Mouse (Mus musculus) limb, embryonic 10.5 days (tissue): ENCODE measurements at regions not wholly inside any gene's neighbourhood (a gene's known extent, or its start where the extent isn't known, plus 50 kb on each side); places are given as distances from the start of the nearest gene placed in this dataset.
"Not testable (repeated sequence)": the region's sequence is repeated elsewhere in the genome, so short reads cannot be mapped to it uniquely, and the experiment has no call there.

Source experiments
- DNase-seq: peaks from one replicate; pipeline ENCODE4 v3.0.0-alpha.2; 2017; ENCODE audit warnings: low spot score
- H3K27ac ChIP-seq: fragments of 300-500 bp; sonication (generic); 2 replicates; pipeline ENCODE4 v1.5.1; 2016; ENCODE audit warnings: mild to moderate bottlenecking
- H3K27me3 ChIP-seq: fragments of 300-500 bp; sonication (generic); 2 replicates; pipeline ENCODE4 v1.6.1; 2016; ENCODE audit warnings: low read depth, mild to moderate bottlenecking; ENCODE audit not compliant: poor library complexity, severe bottlenecking
- H3K36me3 ChIP-seq: fragments of 300-500 bp; sonication (generic); 2 replicates; pipeline ENCODE4 v1.6.1; 2016; ENCODE audit warnings: mild to moderate bottlenecking, moderate library complexity
- H3K4me1 ChIP-seq: fragments of 300-500 bp; sonication (generic); 2 replicates; pipeline ENCODE4 v1.6.1; 2016
- H3K4me3 ChIP-seq: fragments of 300-500 bp; sonication (generic); 2 replicates; pipeline ENCODE4 v1.5.1; 2016; ENCODE audit warnings: mild to moderate bottlenecking, moderate library complexity
- H3K9me3 ChIP-seq: fragments of 300-500 bp; sonication (generic); replicated peaks from 2 replicates; pipeline ENCODE4 v1.6.1; 2016; ENCODE audit warnings: mild to moderate bottlenecking
- WGBS: fragments of 180-500 bp; shearing (Covaris S2); methylation state at CpG from one replicate; pipeline ENCODE4 v1.1.7; 2016; 5-methylcytosine and 5-hydroxymethylcytosine counted together

DNA sequence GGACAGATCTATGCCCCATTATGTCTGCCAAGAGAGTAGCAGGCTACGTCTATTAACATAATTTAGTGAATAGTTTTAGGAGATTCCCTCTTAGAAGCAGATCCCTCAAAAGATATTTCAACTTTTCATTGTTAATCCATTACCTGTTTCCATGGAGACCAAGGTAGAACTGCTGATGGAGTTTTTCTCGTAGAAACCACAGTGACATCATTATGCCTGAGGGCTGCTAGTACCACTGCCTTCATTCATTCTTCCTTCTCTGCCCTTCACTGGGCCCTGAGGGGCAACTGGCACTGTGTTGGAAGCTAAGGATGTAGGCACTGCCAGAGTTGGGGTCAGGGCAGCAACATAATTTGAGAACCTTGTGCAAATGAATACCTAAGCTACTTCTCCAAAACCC is 198.2 kb downstream of the Cep170 start:
- DNase-seq, result no peak
- H3K4me1 ChIP-seq, result no peaks in the 10 kb centered on the region
- H3K27me3 ChIP-seq, result no peaks in the 10 kb centered on the region
- H3K9me3 ChIP-seq, result no peaks in the 10 kb centered on the region
- H3K36me3 ChIP-seq, result no peaks in the 10 kb centered on the region
- no peak overlapping the region for H3K4me3 ChIP-seq
- WGBS, result 88% methylated on average over 2 of the region's 2 CpGs
- H3K27ac ChIP-seq, result no peak overlapping the region

DNA sequence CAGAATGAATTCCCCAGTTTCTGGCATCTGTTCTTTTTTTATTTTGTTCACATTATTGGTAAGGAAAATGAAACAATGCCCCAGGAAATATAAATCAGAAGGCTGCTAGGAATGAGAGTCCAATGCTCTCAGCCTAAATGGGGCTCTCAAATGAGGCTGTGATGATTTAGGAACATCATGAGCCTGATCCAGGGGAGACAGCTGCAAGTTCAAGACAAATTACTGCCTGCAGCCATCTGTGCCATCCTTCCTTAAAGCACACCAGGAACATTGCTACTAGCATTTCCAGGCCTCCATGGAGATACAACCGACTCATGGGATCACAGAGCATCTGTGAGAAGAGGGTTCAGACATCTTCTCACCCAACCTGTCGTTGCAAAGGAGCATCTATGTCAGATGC is 219.6 kb downstream of the Cep170 start:
- Histone ChIP-seq H3K9me3 (no peaks in the 10 kb centered on the region), H3K4me1 (no peaks in the 10 kb centered on the region), H3K4me3 (no peak overlapping the region), H3K36me3 (no peaks in the 10 kb centered on the region), H3K27me3 (no peaks in the 10 kb centered on the region), H3K27ac (no peak overlapping the region)
- no peak for DNase-seq
- 78% methylated on average over 2 of the region's 2 CpGs for WGBS

DNA sequence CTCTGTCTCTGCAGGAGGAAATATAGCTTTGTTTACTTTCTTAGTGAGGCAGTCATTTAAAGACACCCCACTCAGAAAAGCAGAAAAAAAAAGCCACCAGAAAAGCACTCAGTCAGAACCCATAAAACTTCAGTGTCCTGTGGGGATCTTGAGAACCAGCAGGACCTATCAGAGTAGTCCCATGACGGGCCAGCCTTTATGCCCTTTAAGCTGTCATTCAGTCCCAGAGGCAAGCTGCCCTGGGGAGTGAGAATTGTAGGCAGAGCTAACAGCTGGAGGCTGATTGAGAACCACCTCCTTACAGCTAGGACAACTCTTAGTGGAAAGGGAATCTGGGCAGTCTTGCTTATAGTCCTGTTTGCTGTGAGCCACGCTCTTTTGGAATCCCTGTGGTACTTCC is 225.7 kb downstream of the Cep170 start:
- H3K4me3 ChIP-seq, result no peak overlapping the region
- H3K27me3 ChIP-seq, result no peaks in the 10 kb centered on the region
- H3K36me3 ChIP-seq, result no peaks in the 10 kb centered on the region
- H3K9me3 ChIP-seq, result no peaks in the 10 kb centered on the region
- H3K4me1 ChIP-seq, result no peaks in the 10 kb centered on the region
- no peak overlapping the region for H3K27ac ChIP-seq
- WGBS, result 47% methylated on average over 2 of the region's 2 CpGs
- no peak for DNase-seq

DNA sequence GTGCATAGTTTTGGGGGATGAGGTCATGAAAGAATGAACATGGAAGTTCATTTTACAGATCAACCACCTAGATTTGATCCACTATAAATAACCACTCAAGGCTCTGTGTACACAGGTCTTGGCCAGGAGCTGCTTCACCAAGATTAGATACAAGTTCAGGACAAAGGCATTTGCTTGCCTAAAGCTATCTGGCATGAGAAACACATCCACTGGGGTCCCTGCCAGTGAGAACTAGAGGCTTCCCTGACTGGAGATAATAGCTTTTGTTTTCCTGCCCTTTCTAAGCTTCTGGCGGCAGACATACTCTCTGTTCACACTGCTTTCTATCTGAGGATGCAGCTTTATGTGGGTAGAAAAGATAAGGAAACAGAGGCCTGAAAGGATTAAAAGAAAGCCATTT is 240.2 kb downstream of the Cep170 start:
- no peaks in the 10 kb centered on the region for H3K27me3 ChIP-seq
- 79% methylated on average over 1 of the region's 1 CpGs for WGBS
- no peaks in the 10 kb centered on the region for H3K9me3 ChIP-seq
- H3K36me3 ChIP-seq, result no peaks in the 10 kb centered on the region
- H3K27ac ChIP-seq, result no peak overlapping the region
- H3K4me3 ChIP-seq, result no peak overlapping the region
- no peaks in the 10 kb centered on the region for H3K4me1 ChIP-seq
- no peak for DNase-seq

DNA sequence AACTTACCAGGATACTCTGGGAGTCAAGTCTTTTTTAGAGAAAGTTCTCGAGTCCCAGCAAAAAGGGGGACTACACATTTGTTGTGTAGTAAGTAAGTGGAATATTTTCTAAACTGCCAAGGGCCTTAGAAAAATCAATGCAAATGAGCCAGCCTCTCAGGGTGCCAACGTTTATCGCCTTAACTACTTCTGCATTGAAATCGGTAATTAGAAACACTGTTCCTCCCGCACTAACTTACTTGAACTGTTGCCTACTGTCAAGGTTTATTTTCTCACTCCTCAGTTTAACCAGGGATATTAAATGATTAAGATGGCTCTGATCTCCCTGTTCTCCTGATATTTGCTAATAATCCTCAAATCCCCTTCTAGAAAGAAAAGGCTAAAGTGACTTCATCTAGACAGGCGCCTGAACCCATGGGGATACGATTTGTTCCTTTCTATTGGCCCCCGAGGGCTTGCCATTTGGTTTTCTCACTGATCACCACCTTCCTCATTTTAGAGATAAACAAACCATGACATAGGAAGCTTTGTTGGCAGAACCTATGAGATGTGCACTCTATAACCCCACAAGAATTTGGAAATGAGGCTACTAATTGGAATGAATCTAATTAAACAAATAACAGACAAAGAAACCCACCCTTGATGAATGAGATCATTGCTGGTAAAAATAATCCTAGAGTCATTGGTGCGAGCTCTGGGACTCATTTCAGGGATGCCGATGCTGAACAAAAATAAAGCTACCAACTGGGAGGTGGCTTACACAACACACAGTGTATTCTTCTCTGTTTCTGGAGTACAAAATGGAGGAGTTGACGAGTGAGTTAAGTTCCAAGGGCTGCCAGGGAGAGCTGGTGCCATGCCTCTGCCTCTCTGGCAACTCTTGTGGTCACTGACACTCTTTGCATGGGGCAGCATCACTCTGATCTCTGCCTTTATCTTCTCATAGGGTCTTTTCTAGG is 255.1 kb downstream of the Cep170 start:
- WGBS, result 88% methylated on average over 11 of the region's 11 CpGs

DNA sequence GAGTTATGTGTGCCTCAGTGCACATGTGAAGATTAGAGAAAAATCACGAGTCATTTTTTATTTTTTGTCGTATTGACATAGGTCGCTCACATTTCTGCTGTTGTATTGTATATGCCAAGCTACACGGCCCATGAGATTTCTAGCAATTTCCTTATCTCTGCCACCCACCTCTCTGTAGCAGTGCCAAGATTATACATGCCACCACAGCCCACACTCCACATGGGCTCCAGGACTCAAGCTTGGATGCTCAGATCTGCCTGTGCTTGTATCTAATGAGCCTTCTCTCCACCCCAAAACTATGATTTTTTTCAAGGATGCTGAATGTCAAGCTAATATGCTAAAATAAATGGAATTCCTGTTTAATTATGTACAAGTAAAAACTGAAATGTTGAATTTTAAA is 259.3 kb upstream of the Pld5 start:
- WGBS, result 89% methylated on average over 4 of the region's 4 CpGs
- no peaks in the 10 kb centered on the region for H3K36me3 ChIP-seq
- DNase-seq, result no peak
- H3K4me1 ChIP-seq, result no peaks in the 10 kb centered on the region
- no peak overlapping the region for H3K27ac ChIP-seq
- no peak overlapping the region for H3K4me3 ChIP-seq
- H3K27me3 ChIP-seq, result no peaks in the 10 kb centered on the region
- H3K9me3 ChIP-seq, result no peaks in the 10 kb centered on the region

More for the DNA sequence above, 255.1 kb downstream of the Cep170 start:
- H3K4me3 ChIP-seq, result no peak overlapping the region
- H3K4me1 ChIP-seq, result no peaks in the 10 kb centered on the region
- DNase-seq, result no peak
- no peak overlapping the region for H3K27ac ChIP-seq
- H3K36me3 ChIP-seq, result no peaks in the 10 kb centered on the region
- no peaks in the 10 kb centered on the region for H3K27me3 ChIP-seq
- no peaks in the 10 kb centered on the region for H3K9me3 ChIP-seq

DNA sequence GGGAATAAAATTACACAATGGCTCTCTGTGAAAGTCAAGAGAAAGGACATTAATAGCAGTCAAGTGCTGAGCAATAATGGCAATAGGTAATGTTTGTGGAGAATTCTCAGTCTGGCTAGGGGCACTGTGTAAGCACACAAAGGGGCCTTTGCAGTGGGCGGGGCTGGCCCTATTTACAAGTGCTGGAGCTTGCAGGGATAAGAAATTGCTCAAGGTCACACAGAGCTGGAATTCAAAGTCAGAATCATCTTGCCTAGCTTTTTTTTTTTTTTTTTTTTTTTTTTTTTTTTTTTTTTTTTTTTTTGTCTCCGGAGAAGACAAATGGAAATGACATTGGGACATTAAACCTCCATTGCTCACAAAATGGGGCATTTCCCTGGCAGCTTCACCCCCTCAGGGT is 253.9 kb upstream of the Pld5 start:
- H3K4me1 ChIP-seq, result no peaks in the 10 kb centered on the region

DNA sequence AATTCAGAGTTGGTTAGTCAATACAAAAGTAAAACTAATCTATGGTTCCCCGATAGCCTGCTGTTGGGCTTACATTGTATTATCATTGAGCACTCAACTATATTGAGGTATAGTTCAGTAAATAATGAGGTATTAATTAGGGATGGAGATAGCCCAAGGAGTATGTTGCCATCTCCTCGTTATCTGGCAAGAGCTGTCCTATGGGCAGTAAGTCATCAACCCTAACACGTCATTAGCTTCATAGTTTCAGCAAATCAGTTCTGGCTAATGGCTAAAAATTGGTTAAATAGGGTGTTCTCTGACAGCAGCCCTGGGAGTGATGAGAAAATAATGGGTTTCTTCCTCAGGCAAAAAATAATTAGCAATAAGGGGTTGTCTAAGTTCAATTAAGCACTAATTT is 236.4 kb upstream of the Pld5 start:
- Histone ChIP-seq H3K9me3 (no peaks in the 10 kb centered on the region), H3K36me3 (no peaks in the 10 kb centered on the region), H3K4me3 (no peak overlapping the region), H3K4me1 (no peaks in the 10 kb centered on the region), H3K27me3 (no peaks in the 10 kb centered on the region), H3K27ac (no peak overlapping the region)
- 65% methylated on average over 3 of the region's 3 CpGs for WGBS
- no peak for DNase-seq

More for the DNA sequence above, 253.9 kb upstream of the Pld5 start:
- no peaks in the 10 kb centered on the region for H3K36me3 ChIP-seq
- 75% methylated on average over 2 of the region's 2 CpGs for WGBS
- no peak overlapping the region for H3K4me3 ChIP-seq
- no peak overlapping the region for H3K27ac ChIP-seq
- no peaks in the 10 kb centered on the region for H3K9me3 ChIP-seq
- H3K27me3 ChIP-seq, result no peaks in the 10 kb centered on the region
- no peak for DNase-seq

DNA sequence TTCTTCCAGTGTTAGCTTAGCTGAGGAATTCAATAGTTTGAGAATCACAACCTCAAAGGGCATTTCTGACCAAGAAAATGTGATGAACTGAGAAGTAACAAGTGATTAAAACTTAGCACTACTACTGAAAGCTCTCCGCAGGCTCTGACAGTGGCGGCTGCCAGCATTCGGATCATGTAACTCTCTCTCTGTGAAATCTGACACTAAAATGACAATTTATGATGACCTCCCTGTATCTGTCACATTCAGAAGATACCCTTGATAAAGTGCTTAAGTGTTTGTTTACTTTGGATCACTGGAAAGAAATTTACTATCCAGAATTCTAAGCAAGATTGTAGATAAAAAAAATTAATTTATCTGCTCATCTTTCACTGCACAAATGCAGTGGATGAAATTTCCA is 230.3 kb upstream of the Pld5 start:
- DNase-seq, result no peak
- H3K4me1 ChIP-seq, result no peaks in the 10 kb centered on the region
- H3K27ac ChIP-seq, result no peak overlapping the region
- WGBS, result 77% methylated on average over 3 of the region's 3 CpGs
- H3K4me3 ChIP-seq, result no peak overlapping the region
- H3K9me3 ChIP-seq, result no peaks in the 10 kb centered on the region
- no peaks in the 10 kb centered on the region for H3K27me3 ChIP-seq
- H3K36me3 ChIP-seq, result no peaks in the 10 kb centered on the region

DNA sequence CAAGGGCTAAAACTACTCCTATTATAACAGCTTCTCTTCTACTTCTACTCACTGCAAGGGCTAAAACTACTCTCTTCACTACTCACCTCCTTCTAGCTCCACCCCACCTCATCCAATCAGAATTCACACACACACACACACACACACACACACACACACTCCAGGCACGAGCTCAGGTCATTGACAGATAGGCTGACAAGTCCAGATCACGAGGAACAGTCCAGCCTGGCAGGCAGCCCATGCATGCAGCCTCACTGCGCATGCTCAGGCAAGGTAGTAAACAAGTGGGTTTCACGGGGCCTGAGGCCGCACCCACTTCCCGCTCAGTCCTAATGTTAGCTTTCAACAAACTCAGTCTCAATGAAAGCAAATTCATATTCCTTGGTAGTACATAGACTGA is 229.6 kb upstream of the Pld5 start:
- not testable (repeated sequence) for H3K27me3 ChIP-seq, H3K36me3 ChIP-seq, H3K27ac ChIP-seq, H3K9me3 ChIP-seq, H3K4me1 ChIP-seq, H3K4me3 ChIP-seq, DNase-seq
- WGBS, result 71% methylated on average over 6 of the region's 6 CpGs

DNA sequence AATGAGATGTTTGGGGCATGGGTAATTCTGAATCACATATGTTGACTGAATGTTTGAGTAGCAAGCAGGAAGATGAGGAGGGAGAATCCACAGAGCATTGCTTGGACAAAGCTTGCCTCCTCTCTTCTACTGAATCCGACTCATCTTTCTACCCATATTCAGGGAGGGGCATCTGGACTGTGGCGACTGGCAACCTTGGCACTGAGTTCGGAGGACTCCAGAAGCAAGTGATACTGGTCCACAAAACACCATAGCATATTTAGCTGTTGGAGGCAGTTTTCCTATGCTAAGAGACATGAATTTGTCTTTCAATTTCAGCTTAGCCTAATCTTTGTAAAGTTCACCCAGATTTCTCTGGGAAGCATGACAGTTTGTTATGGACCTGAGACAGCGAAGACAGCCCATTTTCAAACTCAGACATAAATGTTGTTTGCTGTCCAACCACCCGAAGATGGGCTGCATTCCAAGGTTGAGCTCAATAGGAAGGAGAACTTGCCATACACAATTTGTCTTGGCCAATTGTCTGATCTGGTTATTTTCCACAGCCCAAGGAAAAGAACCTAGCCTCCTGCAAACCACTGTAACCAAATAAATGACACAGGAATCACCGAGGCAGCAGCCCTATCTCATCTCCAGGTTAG is 224.0 kb upstream of the Pld5 start:
- Histone ChIP-seq H3K4me1 (no peaks in the 10 kb centered on the region), H3K27me3 (no peaks in the 10 kb centered on the region), H3K9me3 (no peaks in the 10 kb centered on the region), H3K36me3 (no peaks in the 10 kb centered on the region), H3K4me3 (no peak overlapping the region), H3K27ac (no peak overlapping the region)
- 91% methylated on average over 6 of the region's 6 CpGs for WGBS
- no peak for DNase-seq

DNA sequence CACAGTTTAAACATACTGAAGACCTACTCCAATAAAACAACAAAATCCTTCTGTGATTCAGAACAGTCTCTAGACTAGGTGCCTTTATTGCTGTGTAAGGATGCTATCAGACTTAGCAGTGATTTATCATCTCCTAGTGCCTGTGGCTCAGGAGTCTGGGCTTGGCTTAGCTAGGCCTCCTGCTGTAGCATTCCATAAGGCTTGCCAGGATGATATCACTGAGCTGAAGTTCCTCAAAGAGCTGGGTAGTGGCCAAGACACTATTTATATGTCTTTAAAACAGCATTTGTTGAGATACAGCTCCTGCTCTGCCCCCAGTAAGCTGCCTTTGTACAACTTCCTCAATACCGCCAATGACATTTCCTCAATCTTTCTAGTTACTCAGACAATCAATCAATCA is 193.4 kb upstream of the Pld5 start:
- no peaks in the 10 kb centered on the region for H3K9me3 ChIP-seq
- no peaks in the 10 kb centered on the region for H3K4me1 ChIP-seq
- WGBS, result 96% methylated on average over 1 of the region's 1 CpGs
- H3K27me3 ChIP-seq, result no peaks in the 10 kb centered on the region
- no peak overlapping the region for H3K27ac ChIP-seq
- no peaks in the 10 kb centered on the region for H3K36me3 ChIP-seq
- H3K4me3 ChIP-seq, result no peak overlapping the region
- DNase-seq, result no peak

DNA sequence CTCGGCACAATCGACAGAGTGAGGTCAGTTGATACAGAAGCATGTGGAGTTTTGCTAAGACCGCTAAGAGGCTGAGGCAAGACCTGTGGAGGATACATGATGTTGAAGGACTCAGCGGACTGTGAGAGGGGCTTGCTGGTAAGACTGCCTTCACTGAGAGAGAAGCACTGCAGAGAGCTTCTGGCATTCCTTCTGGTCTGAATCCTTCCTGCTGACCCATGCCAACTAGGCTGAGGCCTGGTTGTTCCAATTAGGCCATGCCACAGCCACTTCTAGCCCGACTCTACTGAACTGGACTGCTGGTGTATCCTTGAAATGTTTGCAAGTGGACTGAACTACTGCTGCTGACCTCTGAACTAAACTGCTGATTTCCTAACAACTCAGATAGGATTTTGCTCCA is 187.0 kb upstream of the Pld5 start:
- DNase-seq, result no peak
- Histone ChIP-seq H3K9me3 (no peaks in the 10 kb centered on the region), H3K4me3 (no peak overlapping the region), H3K36me3 (no peaks in the 10 kb centered on the region), H3K27ac (no peak overlapping the region), H3K4me1 (no peaks in the 10 kb centered on the region), H3K27me3 (no peaks in the 10 kb centered on the region)
- 87% methylated on average over 5 of the region's 5 CpGs for WGBS
